Mouse (Mus musculus): ENCODE data around the gene Ubl3.

GRCm38 (mm10) chr5:148488891-148489723 lies 63.5 kb downstream of the Ubl3 start:
- no peak for TF ChIP-seq POLR2A (IDR thresholded peaks at IDR 0.05; ENCODE audit: control insufficient read depth, extremely low read depth, insufficient read depth, low read length, poor library complexity)
- TF ChIP-seq CTCF (IDR thresholded peaks at IDR 0.05; ENCODE audit: borderline replicate concordance, control insufficient read depth, extremely low read depth, insufficient read depth, low read length, poor library complexity), result no peak

Measured in thymus, adult 2 months (tissue).